Mouse (Mus musculus) brain, embryonic 14.5 days (tissue): ENCODE results near the gene Abcg5.

Experiments
- CTCF ChIP-seq: fragments of 200-500 bp; IDR thresholded peaks from 2 replicates; pipeline ENCODE4 v1.5.1; 2012; ENCODE audit warnings: inconsistent platforms, mild to moderate bottlenecking, moderate library complexity, borderline replicate concordance; ENCODE audit not compliant: insufficient read depth, insufficient read length; ENCODE audit errors: extremely low read depth
- POLR2A ChIP-seq: fragments of 200-500 bp; IDR thresholded peaks from 2 replicates; pipeline ENCODE4 v1.6.1; 2012; ENCODE audit warnings: mild to moderate bottlenecking, inconsistent platforms, borderline replicate concordance; ENCODE audit not compliant: poor library complexity, insufficient read depth, insufficient read length, severe bottlenecking; ENCODE audit errors: extremely low read depth

DNA sequence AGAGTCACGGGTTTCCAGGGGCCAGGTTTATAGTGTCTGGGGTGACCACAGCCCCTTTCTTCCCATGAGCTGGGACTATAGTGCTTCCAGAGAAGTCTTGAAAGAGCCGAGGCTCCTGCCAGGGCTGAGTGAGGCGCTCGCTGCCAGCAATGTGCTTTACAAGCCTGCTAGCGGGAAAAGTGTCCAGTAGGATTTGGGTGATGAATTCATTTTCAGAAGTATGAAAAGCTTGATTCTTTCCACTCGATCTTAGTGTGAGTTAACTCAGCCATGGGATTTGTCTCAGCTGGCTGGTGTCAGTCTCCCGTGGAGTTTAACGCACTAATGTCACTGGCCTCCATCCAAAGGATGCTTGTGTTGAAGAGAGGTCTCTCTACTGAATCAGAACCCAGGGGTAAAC is 46.5 kb downstream of the Abcg5 start:
- TF ChIP-seq CTCF: no peak
- TF ChIP-seq POLR2A: no peak
